Mouse (Mus musculus) kidney, embryonic 14.5 days (tissue): ENCODE results near the gene Ano8. TPM values are rescaled to one million over a fixed set of nuclear protein-coding genes. Genes with fewer than 3 reads are reported as not detected.

ENCODE experiments used
- ATAC-seq: fragments of 200-750 bp; cut with Nextera tagmentation; 2 replicates; pipeline ENCODE4 v1.8.0; 2017; ENCODE audit warnings: moderate number of reproducible peaks, mild to moderate bottlenecking, moderate TSS enrichment, moderate library complexity; ENCODE audit not compliant: low FRiP score, low TSS enrichment
- H3K27ac ChIP-seq: fragments of 300-500 bp; sonication (generic); 2 replicates; pipeline ENCODE4 v1.5.1; 2014; ENCODE audit warnings: low read depth, mild to moderate bottlenecking, low read length, moderate library complexity, mixed read lengths
- H3K27me3 ChIP-seq: fragments of 300-500 bp; sonication (generic); 2 replicates; pipeline ENCODE4 v1.6.1; 2014; ENCODE audit warnings: mild to moderate bottlenecking, low read length; ENCODE audit not compliant: control insufficient read depth, insufficient read depth
- H3K36me3 ChIP-seq: fragments of 300-500 bp; sonication (generic); 2 replicates; pipeline ENCODE4 v1.6.1; 2014; ENCODE audit warnings: low read length, mixed read lengths; ENCODE audit not compliant: control insufficient read depth, insufficient read depth
- H3K4me1 ChIP-seq: fragments of 300-500 bp; sonication (generic); 2 replicates; pipeline ENCODE4 v1.6.1; 2014; ENCODE audit warnings: low read length, mixed read lengths; ENCODE audit not compliant: control insufficient read depth, insufficient read depth
- H3K4me2 ChIP-seq: fragments of 300-500 bp; sonication (generic); replicated peaks from 2 replicates; pipeline ENCODE4 v1.6.1; 2014; ENCODE audit warnings: low read depth, mild to moderate bottlenecking, low read length
- H3K4me3 ChIP-seq: fragments of 300-500 bp; sonication (generic); 2 replicates; pipeline ENCODE4 v1.5.1; 2014; ENCODE audit warnings: mild to moderate bottlenecking, low read length
- H3K9ac ChIP-seq: fragments of 300-500 bp; sonication (generic); 2 replicates; pipeline ENCODE4 v1.6.1; 2014; ENCODE audit warnings: low read depth, mild to moderate bottlenecking, low read length, moderate library complexity
- H3K9me3 ChIP-seq: fragments of 300-500 bp; sonication (generic); 2 replicates; pipeline ENCODE4 v1.6.1; 2016; ENCODE audit warnings: low read length; ENCODE audit not compliant: control insufficient read depth
- WGBS: fragments of 180-500 bp; shearing (Covaris S2); extraction: QIAGEN DNeasy Blood & Tissue Kit; methylation state at CpG from one replicate; pipeline ENCODE4 v1.1.7; 2014; 5-methylcytosine and 5-hydroxymethylcytosine counted together
- polyA plus RNA-seq: library from polyadenylated mRNA; unstranded; fragments of >200 nt; fragmentation: Nextera tagmentation; extraction: Ambion mirVana; gene quantifications from 2 replicates; pipeline ENCODE4 v1.2.1, GENCODE M21; 2014

Ano8 gene
- polyA plus RNA-seq, 1 experiment from 2014 or later: 3.4 TPM

DNA sequence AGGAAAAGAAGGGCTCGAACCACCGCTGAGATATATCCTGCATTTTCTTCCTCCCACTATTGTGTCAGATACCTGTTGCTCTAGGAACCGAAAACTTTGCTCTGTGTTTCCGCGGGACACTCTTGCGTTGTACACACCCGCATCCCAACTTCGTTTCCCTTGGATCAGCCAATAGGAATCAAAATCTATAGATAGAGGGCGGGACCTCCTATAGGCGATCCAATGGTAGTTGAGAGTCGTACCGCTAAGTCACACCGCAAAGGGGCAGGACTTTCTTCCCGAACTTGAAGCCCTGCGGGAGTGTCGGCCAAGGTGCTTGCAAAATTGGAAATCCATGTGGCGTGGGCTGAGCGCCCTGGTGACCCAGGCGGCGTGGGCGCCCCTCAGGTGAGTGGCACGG is 2.7 kb upstream of the Ano8 start:
- H3K27me3 ChIP-seq: no peaks in the 10 kb centered on the region
- peak overlapping the region; percentile 87 for H3K4me3 ChIP-seq
- H3K4me1 ChIP-seq: peaks cover 11% of the 10 kb centered on the region
- 0% methylated on average over 22 of the region's 22 CpGs for whole genome bisulfite sequencing
- H3K27ac ChIP-seq: peak overlapping the region; percentile 82; the same call in 1 of the 2 replicates
- peak overlapping the region; percentile 78 for H3K9ac ChIP-seq
- H3K4me2 ChIP-seq: peak overlapping the region; percentile 97
- ATAC-seq: peak; percentile 81
- peaks cover 23% of the 10 kb centered on the region for H3K36me3 ChIP-seq
- H3K9me3 ChIP-seq: no peaks in the 10 kb centered on the region

- Histone ChIP-seq H3K9me3 (no peaks in the 10 kb centered on the region), H3K27me3 (no peaks in the 10 kb centered on the region), H3K27ac (peak within 1 kb of the TSS; percentile 82), H3K9ac (peak within 1 kb of the TSS; percentile 78), H3K4me3 (peak within 1 kb of the TSS; percentile 87), H3K4me2 (peak within 1 kb of the TSS; percentile 97), H3K36me3 (peaks cover 22% of the 10 kb centered on the region), H3K4me1 (peaks cover 11% of the 10 kb centered on the region)
- ATAC-seq: peak; percentile 41
- WGBS: under 1% methylated on average over 33 of the region's 33 CpGs
These were observed 2.1 kb upstream of the Ano8 start, which contains the start of gene Gtpbp3 for GRCm38 (mm10) chr8:71487691-71488445. Gene Gtpbp3 (plus strand): TSS chr8:71488103.

- 18% methylated on average over 7 of the region's 7 CpGs for WGBS
- H3K4me3 ChIP-seq: peak overlapping the region; percentile 83
- H3K27ac ChIP-seq: no peak overlapping the region
- no peaks in the 10 kb centered on the region for H3K27me3 ChIP-seq
- no peaks in the 10 kb centered on the region for H3K9me3 ChIP-seq
- 0 out of 2 replicates have a peak overlapping the region, but pooled peaks have one; percentile 89 for H3K9ac ChIP-seq
- H3K4me2 ChIP-seq: peak overlapping the region; percentile 62
- H3K36me3 ChIP-seq: peaks cover 13% of the 10 kb centered on the region; the same call in 1 of the 2 replicates
- ATAC-seq: no peak
- peaks cover 11% of the 10 kb centered on the region for H3K4me1 ChIP-seq
These were observed 370 bp upstream of the Ano8 start for GRCm38 (mm10) chr8:71486136-71486529.

- peak overlapping the region; percentile 62 for H3K4me2 ChIP-seq
These were observed 1.0 kb downstream of the Ano8 start for GRCm38 (mm10) chr8:71484736-71485135.

DNA sequence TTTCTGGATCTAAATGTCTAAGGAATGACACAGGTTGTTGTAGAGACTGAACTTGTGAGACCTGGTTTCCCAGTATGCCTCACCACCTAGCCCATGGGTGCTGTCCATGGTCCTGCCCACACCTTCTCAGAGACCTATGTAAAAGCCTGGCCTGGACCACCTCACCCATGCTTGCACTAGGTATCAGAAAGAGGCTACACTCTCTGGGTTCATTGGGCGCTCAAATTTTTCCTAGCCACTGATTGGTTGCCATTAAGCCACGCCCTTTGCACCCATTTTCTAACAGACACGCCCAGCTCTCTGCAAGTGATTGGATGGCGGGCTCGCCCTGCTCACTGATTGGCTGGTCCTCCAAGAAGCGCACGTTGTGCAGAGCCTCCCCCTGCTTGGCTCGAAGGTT is 1.8 kb downstream of the Ano8 start:
- no peak overlapping the region for H3K27ac ChIP-seq
- H3K27me3 ChIP-seq: no peaks in the 10 kb centered on the region
- peaks cover 9% of the 10 kb centered on the region; the same call in 1 of the 2 replicates for H3K36me3 ChIP-seq
- WGBS: 53% methylated on average over 8 of the region's 8 CpGs
- H3K4me2 ChIP-seq: no peak overlapping the region
- H3K4me3 ChIP-seq: no peak overlapping the region
- ATAC-seq: no peak
- H3K9ac ChIP-seq: no peak overlapping the region
- no peaks in the 10 kb centered on the region for H3K9me3 ChIP-seq
- H3K4me1 ChIP-seq: peaks cover 8% of the 10 kb centered on the region

More at GRCm38 (mm10) chr8:71484736-71485135, 1.0 kb downstream of the Ano8 start:
- Histone ChIP-seq H3K36me3 (peaks cover 9% of the 10 kb centered on the region; the same call in 1 of the 2 replicates), H3K9ac (peak overlapping the region; percentile 89; the same call in 1 of the 2 replicates), H3K27ac (no peak overlapping the region), H3K4me3 (peak overlapping the region; percentile 83; the same call in 1 of the 2 replicates), H3K4me1 (peaks cover 14% of the 10 kb centered on the region), H3K27me3 (no peaks in the 10 kb centered on the region), H3K9me3 (no peaks in the 10 kb centered on the region)
- 95% methylated on average over 19 of the region's 19 CpGs for WGBS
- no peak for ATAC-seq

GRCm38 (mm10) chr8:71478943-71479342 is 6.8 kb downstream of the Ano8 start:
- WGBS: 94% methylated on average over 11 of the region's 11 CpGs

GRCm38 (mm10) chr8:71477196-71477845 is 8.4 kb downstream of the Ano8 start:
- peak overlapping the region; percentile 89 for H3K4me2 ChIP-seq
- 48% methylated on average over 14 of the region's 14 CpGs for WGBS
- no peaks in the 10 kb centered on the region for H3K9me3 ChIP-seq
- no peak for ATAC-seq
- peak overlapping the region; percentile 72 for H3K9ac ChIP-seq
- H3K4me1 ChIP-seq: peaks cover 14% of the 10 kb centered on the region
- H3K27ac ChIP-seq: no peak overlapping the region
- no peaks in the 10 kb centered on the region for H3K27me3 ChIP-seq
- H3K4me3 ChIP-seq: peak overlapping the region; percentile 53
- H3K36me3 ChIP-seq: peaks cover 35% of the 10 kb centered on the region

More at GRCm38 (mm10) chr8:71478943-71479342, 6.8 kb downstream of the Ano8 start:
- peaks cover 14% of the 10 kb centered on the region for H3K4me1 ChIP-seq
- peaks cover 22% of the 10 kb centered on the region for H3K36me3 ChIP-seq
- no peak overlapping the region for H3K4me2 ChIP-seq
- no peak overlapping the region for H3K9ac ChIP-seq
- no peak overlapping the region for H3K4me3 ChIP-seq
- H3K27ac ChIP-seq: no peak overlapping the region
- ATAC-seq: no peak
- no peaks in the 10 kb centered on the region for H3K27me3 ChIP-seq
- no peaks in the 10 kb centered on the region for H3K9me3 ChIP-seq

- Histone ChIP-seq H3K4me1 (peaks cover 14% of the 10 kb centered on the region), H3K4me3 (peak overlapping the region; percentile 53), H3K9me3 (no peaks in the 10 kb centered on the region), H3K4me2 (peak overlapping the region; percentile 89), H3K27ac (peak overlapping the region; percentile 68), H3K9ac (peak overlapping the region; percentile 72), H3K36me3 (peaks cover 40% of the 10 kb centered on the region), H3K27me3 (no peaks in the 10 kb centered on the region)
- 1% methylated on average over 54 of the region's 121 CpGs for WGBS
- peak; percentile 75 for ATAC-seq
These were observed 9.4 kb downstream of the Ano8 start for GRCm38 (mm10) chr8:71476099-71476940.
